In genomic region chr13:71064590-71065307, GRCm38 (mm10) we compare ENCODE assay signal across 15 mouse cellular contexts.
"Had no signal": no experiment of that assay in that cellular context is flagged by ENCODE, and none has a peak within 500 bp of the region (broad histone marks: within the 10 kb centered on the region; RNA-seq: fewer than 3 reads in every experiment).

No protein-coding gene starts in this region.

- H3K4me2 ChIP-seq: limb, embryonic 12.5 days; limb, embryonic 15.5 days; liver, embryonic 11.5 days; lung, embryonic 14.5 days had no signal

- DNase-seq: kidney, adult 8-10 months; kidney, postnatal 14 days; kidney, postnatal 4 days; left cerebral cortex, postnatal 4 days; liver, postnatal 0 days; lung, embryonic 14.5 days; thymus, adult 18-20 months; thymus, postnatal 36 days had no signal

- H3K9ac ChIP-seq: limb, embryonic 12.5 days; limb, embryonic 15.5 days; liver, embryonic 14.5 days; liver, postnatal 0 days; lung, embryonic 14.5 days had no signal

- H3K4me3 ChIP-seq: limb, embryonic 12.5 days; limb, embryonic 15.5 days; myocyte had no signal

- H3K27ac ChIP-seq: limb, embryonic 12.5 days; limb, embryonic 15.5 days; liver, embryonic 14.5 days; macrophage had no signal

- ATAC-seq: liver, postnatal 0 days; lung, postnatal 0 days had no signal

- H3K9me3 ChIP-seq: limb, embryonic 12.5 days; limb, embryonic 15.5 days had no signal

- H3K27me3 ChIP-seq: limb, embryonic 12.5 days; limb, embryonic 15.5 days had no signal

- H3K4me1 ChIP-seq: limb, embryonic 15.5 days had no signal

- H3K36me3 ChIP-seq: limb, embryonic 12.5 days; limb, embryonic 15.5 days had no signal
